Mouse (Mus musculus) testis, adult 2 months (tissue): ENCODE data around the gene H2-M5.

Source experiments
- CTCF ChIP-seq: fragments of 200-500 bp; IDR thresholded peaks from 2 replicates; pipeline ENCODE4 v1.5.1; 2012; ENCODE audit warnings: low read depth, mild to moderate bottlenecking, inconsistent platforms, low read length, moderate library complexity; ENCODE audit not compliant: control insufficient read depth, insufficient read depth, insufficient replicate concordance
- POLR2A ChIP-seq: fragments of 200-500 bp; IDR thresholded peaks from 2 replicates; pipeline ENCODE4 v1.6.1; 2012; ENCODE audit warnings: low read depth, mild to moderate bottlenecking, inconsistent platforms, low read length, moderate library complexity; ENCODE audit not compliant: control insufficient read depth

DNA sequence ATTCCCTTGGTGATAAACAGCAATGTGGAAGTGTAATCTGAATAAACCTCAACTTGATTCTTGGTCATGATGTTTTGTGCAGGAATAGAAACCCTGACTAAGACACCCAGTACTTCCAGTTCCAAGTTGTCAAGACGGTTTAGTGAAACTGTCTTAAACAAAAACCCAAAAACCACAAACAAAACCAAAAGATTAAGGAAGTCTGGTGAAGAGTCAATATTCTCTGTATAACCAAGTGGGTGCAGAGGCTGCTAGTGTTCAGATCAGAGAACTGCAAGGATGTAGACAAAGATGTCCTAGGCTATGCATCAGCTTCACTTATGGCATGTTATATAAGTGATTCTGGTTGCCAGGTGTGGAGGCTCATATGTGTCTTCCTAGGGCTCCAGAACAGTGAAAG, 22.5 kb downstream of the H2-M5 start:
- no peak for TF ChIP-seq POLR2A
- no peak for TF ChIP-seq CTCF
